Mouse (Mus musculus) hindbrain, embryonic 16.5 days (tissue): ENCODE results near the gene Fzd5. TPM values are rescaled to one million over a fixed set of nuclear protein-coding genes. Genes with fewer than 3 reads are reported as not detected.

Source experiments
- ATAC-seq: fragments of 200-750 bp; cut with Nextera tagmentation; 2 replicates; pipeline ENCODE4 v1.8.0; 2017; ENCODE audit warnings: moderate TSS enrichment, moderate library complexity
- H3K27ac ChIP-seq: fragments of 300-500 bp; sonication (generic); 2 replicates; pipeline ENCODE4 v1.5.1; 2014; ENCODE audit warnings: low read depth, mild to moderate bottlenecking, control low read depth, low read length, moderate library complexity
- H3K27me3 ChIP-seq: fragments of 300-500 bp; sonication (generic); replicated peaks from 2 replicates; pipeline ENCODE4 v1.6.1; 2014; ENCODE audit warnings: low read length; ENCODE audit not compliant: control insufficient read depth, insufficient read depth
- H3K36me3 ChIP-seq: fragments of 300-500 bp; sonication (generic); 2 replicates; pipeline ENCODE4 v1.6.1; 2014; ENCODE audit warnings: mild to moderate bottlenecking, low read length, moderate library complexity, mixed read lengths; ENCODE audit not compliant: control insufficient read depth, insufficient read depth
- H3K4me1 ChIP-seq: fragments of 300-500 bp; sonication (generic); 2 replicates; pipeline ENCODE4 v1.6.1; 2014; ENCODE audit warnings: low read depth, low read length; ENCODE audit not compliant: control insufficient read depth, insufficient read depth
- H3K4me2 ChIP-seq: fragments of 300-500 bp; sonication (generic); 2 replicates; pipeline ENCODE4 v1.6.1; 2014; ENCODE audit warnings: mild to moderate bottlenecking, low read length, control low read depth, moderate library complexity
- H3K4me3 ChIP-seq: fragments of 300-500 bp; sonication (generic); 2 replicates; pipeline ENCODE4 v1.5.1; 2014; ENCODE audit warnings: mild to moderate bottlenecking, low read length, control low read depth, moderate library complexity
- H3K9ac ChIP-seq: fragments of 300-500 bp; sonication (generic); 2 replicates; pipeline ENCODE4 v1.6.1; 2014; ENCODE audit warnings: low read depth, mild to moderate bottlenecking, control low read depth, low read length, moderate library complexity
- H3K9me3 ChIP-seq: fragments of 300-500 bp; sonication (generic); 2 replicates; pipeline ENCODE4 v1.6.1; 2014; ENCODE audit warnings: mild to moderate bottlenecking, low read length, moderate library complexity; ENCODE audit not compliant: control insufficient read depth
- WGBS: fragments of 180-500 bp; shearing (Covaris S2); extraction: QIAGEN DNeasy Blood & Tissue Kit; methylation state at CpG from one replicate; pipeline ENCODE4 v1.1.7; 2014; 5-methylcytosine and 5-hydroxymethylcytosine counted together
- polyA plus RNA-seq: library from polyadenylated mRNA; unstranded; fragments of >200 nt; fragmentation: Nextera tagmentation; extraction: Ambion mirVana; gene quantifications from 2 replicates; pipeline ENCODE4 v1.2.1, GENCODE M21; 2015

The Fzd5 gene
- polyA plus RNA-seq, 1 experiment from 2014 or later = 0.21 TPM

DNA sequence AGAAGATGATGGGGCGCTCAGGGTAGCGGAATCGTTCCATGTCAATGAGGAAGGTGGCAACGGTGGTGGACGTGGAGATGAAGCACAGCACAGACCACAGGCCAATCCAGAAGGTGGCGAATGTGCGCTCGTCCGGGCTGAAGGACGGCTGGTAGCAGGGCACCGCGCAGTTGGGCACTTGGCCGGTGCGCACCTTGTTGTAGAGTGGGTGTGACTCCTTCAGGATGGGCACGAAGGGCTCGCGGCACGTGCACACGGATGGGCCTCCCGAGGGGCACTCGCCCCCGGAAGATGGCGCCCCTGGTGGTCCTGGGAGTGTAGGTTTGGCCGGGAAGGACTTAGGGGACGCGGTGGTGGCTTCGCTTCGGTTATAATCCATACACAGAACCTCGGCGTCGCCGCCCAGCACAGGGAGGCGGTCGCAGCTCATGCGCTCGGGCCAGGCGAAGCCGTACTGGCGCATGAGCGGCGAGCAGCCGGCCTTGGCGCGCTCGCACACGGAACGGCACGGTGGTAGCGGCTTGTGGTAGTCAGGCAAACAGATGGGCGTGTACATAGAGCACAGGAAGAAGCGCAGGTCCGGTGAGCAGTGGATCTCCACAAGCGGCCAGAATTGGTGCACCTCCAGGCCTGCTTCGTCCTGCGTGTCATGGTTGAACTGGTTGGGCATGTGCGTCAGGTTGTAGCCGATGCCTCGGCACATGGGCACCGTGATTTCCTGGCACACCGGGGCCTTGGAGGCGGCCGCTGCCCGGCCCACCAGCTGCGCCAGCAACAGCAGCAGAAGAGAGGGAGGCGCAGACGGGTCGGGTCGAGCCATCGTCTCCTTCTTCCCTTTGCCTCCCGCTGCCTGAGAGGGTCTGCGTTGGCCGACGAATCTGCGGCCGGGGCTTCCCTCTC lies 1.5 kb downstream of the Fzd5 start:
- Histone ChIP-seq H3K27me3 (peaks cover 42% of the 10 kb centered on the region), H3K9me3 (no peaks in the 10 kb centered on the region), H3K36me3 (no peaks in the 10 kb centered on the region), H3K9ac (peak overlapping the region; percentile 41), H3K4me3 (peak overlapping the region; percentile 66), H3K27ac (no peak overlapping the region), H3K4me2 (peak overlapping the region; percentile 97), H3K4me1 (peaks cover 34% of the 10 kb centered on the region)
- 8% methylated on average over 72 of the region's 75 CpGs for WGBS
- ATAC-seq = peak; percentile 18; the same call in 1 of the 2 replicates

DNA sequence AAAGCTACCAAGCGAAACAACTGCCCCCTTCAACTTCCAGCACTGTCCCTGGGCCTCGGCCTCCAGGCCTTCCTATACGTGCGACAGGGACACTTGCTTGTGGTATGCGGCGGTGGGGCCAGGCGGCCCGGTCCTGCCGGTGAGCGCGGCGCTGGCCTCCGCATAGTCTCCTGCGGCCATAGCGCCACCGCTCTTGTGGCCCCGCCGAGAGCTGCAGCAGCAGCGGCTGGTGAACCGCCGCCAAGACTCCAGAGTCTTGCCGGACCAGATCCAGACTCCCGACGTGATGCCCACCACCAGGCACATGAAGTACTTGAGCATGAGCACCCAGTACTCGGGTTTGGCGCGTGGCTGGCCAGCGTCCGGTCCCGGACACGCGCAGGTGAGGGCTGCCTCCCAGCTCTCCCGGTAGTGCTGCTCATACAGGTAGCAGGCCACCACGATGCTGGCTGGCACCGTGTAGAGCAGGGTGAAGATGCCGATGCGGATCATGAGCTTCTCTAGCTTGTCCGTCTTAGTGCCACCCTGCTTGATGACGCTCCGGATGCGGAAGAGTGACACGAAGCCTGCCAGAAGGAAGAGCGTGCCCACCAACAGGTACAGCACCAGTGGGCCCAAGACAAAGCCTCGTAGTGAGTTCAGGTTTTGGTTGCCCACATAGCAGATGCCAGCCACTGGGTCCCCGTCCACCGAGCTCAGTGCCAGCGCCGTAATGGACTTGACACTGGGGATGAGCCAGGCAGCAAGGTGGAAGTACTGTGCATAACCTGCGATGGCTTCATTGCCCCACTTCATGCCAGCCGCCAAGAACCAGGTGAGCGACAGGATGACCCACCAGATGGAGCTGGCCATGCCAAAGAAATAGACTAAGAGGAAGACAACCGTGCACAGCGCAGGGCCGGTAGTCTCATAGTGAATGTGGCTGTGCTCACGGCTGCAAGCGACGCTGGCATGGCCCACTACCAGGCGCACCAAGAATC lies 2.5 kb downstream of the Fzd5 start:
- H3K4me1 ChIP-seq = peaks cover 34% of the 10 kb centered on the region
- H3K9ac ChIP-seq = peak overlapping the region; percentile 41; the same call in 1 of the 2 replicates
- WGBS = 41% methylated on average over 55 of the region's 58 CpGs
- ATAC-seq = no peak
- peak overlapping the region; percentile 97 for H3K4me2 ChIP-seq
- peak overlapping the region; percentile 35 for H3K4me3 ChIP-seq
- H3K36me3 ChIP-seq = no peaks in the 10 kb centered on the region
- H3K9me3 ChIP-seq = no peaks in the 10 kb centered on the region
- no peak overlapping the region for H3K27ac ChIP-seq
- peaks cover 42% of the 10 kb centered on the region for H3K27me3 ChIP-seq

- no peak overlapping the region; the same call in 1 of the 2 replicates for H3K4me2 ChIP-seq
- ATAC-seq = no peak
Observed at GRCm38 (mm10) chr1:64733453-64734245, 3.9 kb downstream of the Fzd5 start.

DNA sequence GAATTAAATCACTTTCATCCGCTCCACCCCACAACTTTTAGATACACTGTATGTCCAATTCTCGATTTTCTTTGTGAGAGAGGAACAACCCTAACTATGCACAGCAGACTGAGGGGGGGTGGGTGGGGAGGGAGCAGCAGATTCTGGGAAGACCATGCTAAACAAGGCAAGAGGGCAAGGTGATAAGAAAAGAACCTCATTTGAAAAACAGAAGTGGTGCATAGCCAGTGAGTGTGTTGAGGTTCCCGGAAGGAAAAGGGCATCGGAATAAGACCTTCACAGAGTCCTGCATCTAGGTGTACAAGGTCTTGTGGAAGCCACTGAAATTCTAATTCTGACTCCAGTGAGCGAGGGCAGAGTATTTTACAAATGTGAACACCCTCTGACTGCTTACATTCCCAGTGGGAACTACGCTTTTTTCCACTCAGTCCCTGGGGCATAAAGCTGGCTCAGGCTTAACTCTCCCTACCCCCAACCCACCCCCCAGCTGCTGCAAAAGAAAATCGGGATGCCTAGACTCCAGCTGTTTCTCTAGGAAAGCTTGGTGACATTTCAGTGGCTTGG lies 4.8 kb downstream of the Fzd5 start:
- no peak overlapping the region for H3K4me3 ChIP-seq
- ATAC-seq = no peak
- H3K27me3 ChIP-seq = peaks cover 33% of the 10 kb centered on the region
- no peak overlapping the region for H3K9ac ChIP-seq
- 58% methylated on average over 7 of the region's 7 CpGs for WGBS
- H3K4me1 ChIP-seq = peaks cover 22% of the 10 kb centered on the region
- H3K36me3 ChIP-seq = no peaks in the 10 kb centered on the region
- no peak overlapping the region for H3K4me2 ChIP-seq
- H3K27ac ChIP-seq = no peak overlapping the region
- H3K9me3 ChIP-seq = no peaks in the 10 kb centered on the region

More at GRCm38 (mm10) chr1:64733453-64734245, 3.9 kb downstream of the Fzd5 start:
- 20% methylated on average over 11 of the region's 11 CpGs for WGBS
- Histone ChIP-seq H3K9me3 (no peaks in the 10 kb centered on the region), H3K4me3 (no peak overlapping the region), H3K9ac (no peak overlapping the region), H3K27ac (no peak overlapping the region), H3K36me3 (no peaks in the 10 kb centered on the region), H3K4me1 (peaks cover 30% of the 10 kb centered on the region), H3K27me3 (peaks cover 40% of the 10 kb centered on the region)

GRCm38 (mm10) chr1:64732161-64732560 lies 5.4 kb downstream of the Fzd5 start:
- Histone ChIP-seq H3K27ac (no peak overlapping the region), H3K27me3 (peaks cover 31% of the 10 kb centered on the region)
- WGBS = 47% methylated on average over 10 of the region's 10 CpGs

DNA sequence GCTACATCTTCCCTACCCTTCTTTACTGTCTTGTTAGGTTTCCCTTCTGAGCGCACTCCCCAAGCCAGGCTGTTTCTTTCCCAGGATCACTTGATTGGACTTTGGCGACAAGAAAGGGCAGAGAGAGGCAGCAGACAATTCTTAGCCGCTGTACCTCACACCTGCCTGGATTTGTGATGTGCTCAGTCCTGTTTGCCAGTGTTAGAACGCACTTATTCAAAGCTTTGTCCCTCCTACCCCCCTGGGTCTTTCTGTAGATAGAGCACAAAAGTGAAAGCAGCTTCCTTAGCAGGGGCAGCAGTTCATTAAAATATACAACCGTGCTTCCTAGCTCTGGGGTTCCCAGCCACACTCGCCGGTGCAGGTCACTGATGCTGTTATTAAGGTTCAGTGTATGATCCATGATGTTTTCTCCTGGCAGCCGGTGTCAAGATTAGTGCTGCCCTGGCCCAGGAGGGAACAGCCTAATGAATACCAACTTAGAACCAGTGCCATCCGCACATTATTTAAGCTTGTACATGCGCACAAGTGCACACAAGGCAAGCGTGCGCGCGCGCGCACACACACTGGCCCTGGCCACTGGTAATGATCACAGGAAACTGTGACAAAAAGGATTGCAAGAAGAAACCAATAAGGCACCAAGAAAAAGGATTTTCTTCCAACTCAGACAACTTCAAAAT lies 6.1 kb downstream of the Fzd5 start:
- Histone ChIP-seq H3K27me3 (peaks cover 29% of the 10 kb centered on the region), H3K36me3 (no peaks in the 10 kb centered on the region), H3K9ac (no peak overlapping the region), H3K4me3 (no peak overlapping the region), H3K9me3 (no peaks in the 10 kb centered on the region), H3K4me1 (peaks cover 14% of the 10 kb centered on the region), H3K4me2 (no peak overlapping the region), H3K27ac (no peak overlapping the region)
- WGBS = 65% methylated on average over 16 of the region's 16 CpGs
- no peak for ATAC-seq

More at GRCm38 (mm10) chr1:64732161-64732560, 5.4 kb downstream of the Fzd5 start:
- H3K4me3 ChIP-seq = no peak overlapping the region
- H3K9ac ChIP-seq = no peak overlapping the region
- no peak for ATAC-seq
- H3K36me3 ChIP-seq = no peaks in the 10 kb centered on the region
- H3K4me2 ChIP-seq = no peak overlapping the region
- H3K4me1 ChIP-seq = peaks cover 21% of the 10 kb centered on the region
- no peaks in the 10 kb centered on the region for H3K9me3 ChIP-seq

GRCm38 (mm10) chr1:64730046-64730445 lies 7.5 kb downstream of the Fzd5 start:
- no peak overlapping the region for H3K4me3 ChIP-seq
- H3K9ac ChIP-seq = no peak overlapping the region
- peaks cover 5% of the 10 kb centered on the region; the same call in 1 of the 2 replicates for H3K4me1 ChIP-seq
- no peak for ATAC-seq
- no peaks in the 10 kb centered on the region for H3K9me3 ChIP-seq
- WGBS = 77% methylated on average over 4 of the region's 4 CpGs
- H3K4me2 ChIP-seq = no peak overlapping the region
- no peak overlapping the region for H3K27ac ChIP-seq
- H3K27me3 ChIP-seq = peaks cover 16% of the 10 kb centered on the region
- H3K36me3 ChIP-seq = no peaks in the 10 kb centered on the region
